Mouse (Mus musculus) gastrocnemius, adult 18-20 months (tissue): ENCODE measurements around the gene Hhipl1. TPM values are rescaled to one million over a fixed set of nuclear protein-coding genes. Genes with fewer than 3 reads are reported as not detected.

Experiments
- DNase-seq: peaks from one replicate; pipeline ENCODE4 v3.0.0; 2021; ENCODE audit warnings: low spot score
- long read RNA-seq, 2 experiments: library from polyadenylated mRNA; stranded (forward); transcript quantifications; one replicate each; pipeline ENCODE4 v2.0.0; 2021
- total RNA-seq, 2 experiments: library from RNA; stranded (reverse); gene quantifications; 2 replicates each; pipeline ENCODE4 v1.2.3; 2021

The Hhipl1 gene
- 1 to 10 TPM; 1.1 to 1.2 TPM for total RNA-seq
- long read RNA-seq, experiment 1 = 0 reads
- long read RNA-seq, experiment 2 = 0 reads

- DNase-seq = peak; percentile 39
Measured at GRCm38 (mm10) chr12:108305812-108306794, at the start of gene Hhipl1. Gene Hhipl1 (plus strand): TSS chr12:108306270.

DNA sequence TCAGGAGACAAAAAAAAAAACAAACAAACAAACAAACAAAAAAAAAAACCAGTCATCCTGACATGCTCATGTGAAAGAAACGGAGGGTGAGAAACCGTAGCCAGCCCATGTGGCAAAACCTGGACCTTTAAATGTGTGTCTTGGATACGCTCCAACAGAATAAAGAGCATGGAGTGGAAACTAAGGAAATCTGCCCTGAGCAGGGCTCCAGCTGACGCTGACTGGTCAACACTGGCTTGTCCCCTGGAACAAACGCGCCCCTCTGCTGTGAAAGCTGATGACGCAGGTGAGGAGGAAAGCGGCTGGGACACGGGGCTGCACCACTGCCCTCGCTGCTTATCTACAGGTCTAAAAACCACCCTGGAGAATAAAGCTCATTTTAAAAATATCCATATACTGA lies 49.3 kb upstream of the Hhipl1 start:
- DNase-seq = no peak

- DNase-seq = no peak
Measured at GRCm38 (mm10) chr12:108259322-108260049, 46.6 kb upstream of the Hhipl1 start.

GRCm38 (mm10) chr12:108260950-108261349 lies 45.1 kb upstream of the Hhipl1 start:
- no peak for DNase-seq

GRCm38 (mm10) chr12:108264918-108265317 lies 41.2 kb upstream of the Hhipl1 start:
- no peak for DNase-seq

GRCm38 (mm10) chr12:108265831-108266619 lies 40.0 kb upstream of the Hhipl1 start:
- DNase-seq = peak; percentile 31

GRCm38 (mm10) chr12:108267653-108268052 lies 38.4 kb upstream of the Hhipl1 start:
- no peak for DNase-seq

GRCm38 (mm10) chr12:108268970-108269369 lies 37.1 kb upstream of the Hhipl1 start:
- DNase-seq = no peak

GRCm38 (mm10) chr12:108269699-108270098 lies 36.4 kb upstream of the Hhipl1 start:
- no peak for DNase-seq

- no peak for DNase-seq
Measured at GRCm38 (mm10) chr12:108270240-108270919, 35.7 kb upstream of the Hhipl1 start.

DNA sequence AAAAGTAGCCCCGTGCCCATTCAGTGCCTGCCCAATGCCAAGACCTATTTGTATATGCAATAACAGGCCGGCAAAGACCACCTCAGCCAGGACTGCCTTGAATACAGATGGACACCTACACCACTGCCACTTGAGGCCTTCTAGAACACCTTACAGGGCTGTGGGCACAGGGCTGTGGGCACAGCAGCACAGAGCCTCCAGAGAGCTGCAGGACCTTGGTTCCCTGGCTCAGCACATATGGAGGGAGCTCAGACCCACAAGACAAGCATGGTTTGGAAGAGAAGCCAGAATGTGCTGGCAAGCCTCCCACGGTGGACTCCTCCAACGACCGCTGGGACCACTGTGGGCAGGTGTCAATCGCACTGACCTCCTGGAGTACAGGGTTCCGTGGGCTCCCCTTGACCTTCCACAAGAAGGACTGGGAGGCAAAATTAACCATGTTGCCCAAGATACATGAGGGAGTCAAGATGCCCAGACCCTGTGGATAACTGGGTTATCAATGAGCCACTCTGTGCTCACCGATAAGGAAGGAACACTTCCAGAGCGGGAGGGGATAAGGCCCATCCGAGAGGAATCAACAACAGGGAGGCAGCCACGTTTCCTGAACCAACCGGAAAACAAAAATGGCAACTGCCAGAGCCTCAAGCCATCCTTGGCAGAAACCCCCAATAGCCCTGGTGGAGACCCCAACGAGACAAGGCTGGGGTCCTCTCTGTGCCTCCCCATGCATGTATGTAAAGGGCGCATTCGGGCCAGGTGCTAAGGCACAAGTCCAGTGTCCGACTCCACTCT lies 34.5 kb upstream of the Hhipl1 start:
- no peak for DNase-seq

DNA sequence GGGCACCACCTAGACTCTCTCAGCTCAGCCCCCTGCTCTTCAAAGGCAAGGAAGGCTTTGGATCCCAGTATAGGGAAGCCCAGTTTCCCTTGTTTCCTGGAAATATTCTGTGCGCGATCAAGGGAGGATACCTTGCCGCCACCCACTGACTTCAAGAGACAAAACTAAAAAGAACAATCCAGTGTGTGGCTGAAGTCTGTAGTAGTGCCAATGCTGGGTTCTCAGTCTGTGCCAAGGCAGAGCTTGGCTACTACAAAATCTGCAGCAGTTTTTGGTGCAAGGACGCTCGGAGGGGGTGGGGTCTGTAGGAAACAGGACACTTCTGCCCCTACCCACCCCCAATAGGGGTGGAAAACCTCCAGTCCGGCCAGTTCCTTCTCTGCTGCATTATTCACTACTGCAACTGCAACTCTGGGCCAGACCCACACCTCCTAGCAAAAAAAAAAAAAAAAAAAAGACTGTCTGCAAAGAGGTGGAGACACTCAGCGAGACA lies 33.9 kb upstream of the Hhipl1 start:
- DNase-seq = no peak

GRCm38 (mm10) chr12:108273466-108274312 lies 32.4 kb upstream of the Hhipl1 start:
- no peak for DNase-seq

DNA sequence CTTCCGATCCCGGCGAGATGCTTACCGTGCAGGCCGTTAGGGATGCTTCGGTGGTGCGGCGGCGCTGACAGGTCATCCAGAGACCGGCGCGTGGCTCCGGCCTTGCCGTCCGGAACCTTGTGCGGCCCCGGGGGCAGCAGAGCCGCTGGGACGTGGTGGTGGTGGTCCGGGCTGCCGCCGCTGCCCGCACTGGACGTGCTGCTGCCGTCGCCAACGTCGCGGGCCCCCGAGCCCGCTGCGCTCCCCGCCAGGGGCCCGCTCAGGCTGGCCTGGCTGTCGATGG lies 31.8 kb upstream of the Hhipl1 start:
- DNase-seq = no peak

- DNase-seq = no peak
Measured at GRCm38 (mm10) chr12:108274661-108275507, 31.2 kb upstream of the Hhipl1 start, which contains the start of gene Ccdc85c. Gene Ccdc85c (minus strand): TSS chr12:108275425.

DNA sequence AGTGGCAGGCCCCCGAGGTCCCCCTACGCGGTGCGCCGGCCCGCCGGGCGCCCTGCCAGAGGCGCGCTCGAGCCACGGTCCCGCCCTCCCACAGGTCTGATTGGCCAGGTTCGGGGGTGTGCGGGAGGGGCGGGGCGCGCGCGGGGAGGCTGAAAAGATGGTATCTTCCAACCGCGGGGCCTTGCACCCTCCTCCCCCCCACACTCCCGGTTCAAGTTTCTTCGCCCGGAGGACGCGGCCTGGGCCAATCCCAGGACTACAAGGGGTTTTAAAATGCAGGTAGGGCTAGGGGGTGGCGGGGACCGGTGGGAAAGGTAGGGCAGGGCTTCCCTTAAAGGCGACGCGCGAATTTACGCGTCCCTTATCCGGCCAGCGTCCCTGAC lies 30.6 kb upstream of the Hhipl1 start:
- DNase-seq = peak; percentile 98

DNA sequence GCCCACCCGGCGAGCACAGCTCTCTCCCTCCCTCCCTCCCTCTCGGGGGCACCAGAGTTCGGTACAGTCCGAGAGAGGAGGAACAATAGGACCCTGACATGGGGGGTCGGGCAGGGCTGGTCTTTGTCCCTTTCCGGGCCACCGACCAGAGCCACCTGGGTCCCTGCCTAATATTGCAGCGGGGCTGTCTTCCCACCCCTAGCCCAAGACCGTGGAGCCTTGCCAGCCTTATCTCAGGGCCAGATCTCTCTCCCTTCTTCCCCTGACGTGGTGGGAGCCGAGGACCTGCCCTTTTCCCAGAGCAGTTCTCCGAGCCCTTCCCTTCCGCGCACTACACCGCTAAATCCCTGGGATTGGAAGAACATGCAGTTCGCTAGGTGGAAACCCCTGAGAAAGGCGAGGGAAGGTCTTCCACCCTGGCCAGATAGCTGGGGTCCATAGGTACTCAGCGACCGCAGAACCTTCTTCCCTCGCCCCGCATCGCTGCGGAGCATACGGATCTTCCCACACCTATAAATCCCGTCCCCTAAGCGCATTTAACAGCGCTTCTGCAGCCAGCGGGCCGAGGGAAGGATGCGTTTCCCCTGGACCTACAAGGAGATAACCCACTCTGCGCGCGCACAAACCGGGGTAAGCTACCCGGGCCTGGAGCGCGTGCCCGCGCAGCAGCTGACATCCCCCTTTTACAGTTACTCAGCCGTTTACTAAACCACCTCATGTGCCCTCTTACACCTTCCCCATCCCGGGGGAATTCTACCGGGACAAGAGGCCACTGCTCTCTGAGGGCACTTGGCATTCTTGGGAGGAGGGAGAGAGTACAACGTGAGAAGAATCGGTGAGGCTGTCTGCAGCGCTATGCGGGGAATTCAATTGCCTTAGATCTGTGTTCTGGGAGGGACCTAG lies 29.9 kb upstream of the Hhipl1 start:
- DNase-seq = peak; percentile 36
